Mouse (Mus musculus): Measurements from ENCODE around the gene Crat.
A peak's percentile ranks its signal among the peaks of the same experiment; 100 is the strongest.

The Crat gene

DNA sequence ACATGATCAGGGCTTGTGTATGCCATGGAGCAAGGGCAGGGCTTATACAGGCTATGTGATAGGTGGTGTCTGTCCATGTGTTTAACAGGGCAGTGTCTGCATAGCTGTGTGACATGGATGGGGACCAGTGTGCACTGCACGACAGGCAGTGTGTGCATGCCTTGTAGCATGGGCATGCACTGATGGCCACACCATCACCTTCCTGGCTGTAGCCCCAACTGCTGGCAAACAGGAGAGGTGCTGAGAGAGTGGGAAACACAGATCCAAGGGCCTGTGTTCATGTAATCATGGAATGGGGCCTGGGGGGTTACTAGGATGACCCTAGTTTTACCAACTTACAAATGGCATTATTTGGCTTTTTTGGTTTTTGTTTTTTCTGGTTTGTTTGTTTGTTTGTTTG is 11.7 kb downstream of the Crat start:
- no peak for DNase-seq (ENCODE audit: low read depth)

DNA sequence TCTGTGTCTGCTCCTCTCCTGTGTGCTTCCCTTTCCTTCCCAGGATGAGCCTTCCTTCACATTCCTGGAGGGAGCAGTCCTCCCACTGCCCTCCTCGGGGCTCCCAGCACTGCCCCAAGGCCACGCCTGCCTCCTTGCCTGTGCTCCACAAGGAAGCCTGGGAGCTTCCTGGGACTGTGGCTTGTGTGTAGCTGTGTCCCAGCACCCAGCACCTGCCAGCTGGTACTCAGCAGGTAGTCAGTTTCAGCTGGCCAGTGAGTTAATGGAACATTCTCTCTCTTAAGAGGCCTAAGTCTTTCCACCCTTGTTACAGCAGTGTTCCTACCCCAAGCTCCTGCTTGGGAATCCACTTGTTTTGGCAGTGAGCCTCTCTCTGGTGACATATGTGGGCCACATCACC is 12.8 kb downstream of the Crat start:
- no peak for DNase-seq (ENCODE audit: low read depth)

- DNase-seq (ENCODE audit: low read depth): no peak
Measured at GRCm38 (mm10) chr2:30402351-30402826, 13.2 kb downstream of the Crat start.

- DNase-seq (ENCODE audit: low read depth): no peak
Measured at GRCm38 (mm10) chr2:30401581-30401980, 14.0 kb downstream of the Crat start.

- no peak for DNase-seq (ENCODE audit: low read depth)
Measured at GRCm38 (mm10) chr2:30399191-30400171, 16.1 kb downstream of the Crat start.

- DNase-seq (ENCODE audit: low read depth): no peak
Measured at GRCm38 (mm10) chr2:30397986-30398512, 17.6 kb downstream of the Crat start.

GRCm38 (mm10) chr2:30396246-30396645 is 19.4 kb downstream of the Crat start:
- no peak for DNase-seq (ENCODE audit: low read depth)

GRCm38 (mm10) chr2:30395757-30396156 is 19.9 kb downstream of the Crat start:
- no peak for DNase-seq (ENCODE audit: low read depth)

GRCm38 (mm10) chr2:30393370-30393656 is 22.3 kb downstream of the Crat start:
- peak; percentile 21 for DNase-seq (ENCODE audit: low read depth)

DNA sequence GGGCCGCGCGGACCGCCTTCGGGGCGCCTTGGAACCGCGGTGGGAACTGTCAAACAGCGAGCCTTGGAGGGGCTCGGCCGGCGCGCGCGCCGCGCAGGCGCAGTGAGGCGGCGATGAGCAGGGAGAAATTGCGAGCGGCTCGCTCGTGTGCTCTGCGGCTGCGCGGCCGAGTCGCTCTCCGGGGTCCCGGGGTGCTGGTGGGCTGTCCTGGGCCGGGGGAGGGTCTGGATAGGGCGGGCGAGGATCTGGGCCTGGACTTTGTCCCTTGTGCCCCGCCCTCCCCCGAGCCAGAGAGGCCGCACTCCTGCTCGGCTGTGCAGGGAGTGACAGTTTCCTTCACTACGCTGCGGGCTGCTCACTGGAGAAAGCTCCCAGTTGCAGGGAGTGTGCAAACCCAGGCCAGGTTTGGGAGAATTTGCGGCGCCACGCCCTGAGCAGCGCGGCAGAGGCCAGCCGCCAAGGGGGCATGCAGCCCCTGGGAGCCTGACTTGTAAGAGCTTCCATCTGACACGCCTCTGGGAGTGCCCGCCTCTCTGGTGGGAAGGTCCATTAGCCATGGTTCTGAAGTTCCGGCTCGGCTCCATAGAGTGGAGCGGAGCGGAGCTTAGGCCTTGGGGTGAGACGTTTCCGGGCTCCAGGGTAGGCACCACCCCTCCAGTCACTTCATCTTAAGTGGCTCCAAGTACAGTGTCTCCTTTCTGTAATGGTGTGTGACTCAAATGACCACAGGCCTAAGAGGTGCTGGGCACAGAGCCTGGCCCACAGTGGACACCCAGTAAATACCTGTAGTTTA is 22.8 kb downstream of the Crat start:
- no peak for DNase-seq (ENCODE audit: low read depth)

- DNase-seq (ENCODE audit: low read depth): peak; percentile 98
Measured at GRCm38 (mm10) chr2:30392114-30392576, 23.5 kb downstream of the Crat start, which contains the start of gene Dolpp1. Gene Dolpp1 (plus strand): TSS chr2:30392254.

GRCm38 (mm10) chr2:30389000-30389399 is 26.6 kb downstream of the Crat start:
- DNase-seq (ENCODE audit: low read depth): no peak

- no peak for DNase-seq (ENCODE audit: low read depth)
Measured at GRCm38 (mm10) chr2:30386913-30387312, 28.7 kb downstream of the Crat start.

DNA sequence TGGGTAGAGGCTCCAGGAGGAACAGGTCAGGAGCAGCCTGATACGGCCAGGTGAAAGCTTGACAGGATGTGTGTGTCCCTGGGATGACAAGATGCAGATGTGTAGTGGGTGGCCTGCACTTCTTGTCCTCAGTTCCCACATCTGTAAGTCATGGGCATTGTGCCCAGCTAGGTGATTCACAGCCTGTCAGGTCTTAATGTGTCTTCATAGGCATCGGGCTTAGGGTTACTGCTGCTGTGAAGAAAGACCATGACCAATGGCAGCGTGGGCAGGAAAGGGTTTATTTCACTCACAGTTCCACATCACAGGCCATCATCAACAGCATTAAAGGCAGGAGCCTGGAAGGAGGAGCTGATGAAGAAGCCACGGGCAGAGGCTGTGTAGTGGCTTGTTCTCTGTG is 30.0 kb downstream of the Crat start:
- DNase-seq (ENCODE audit: low read depth): no peak

- DNase-seq (ENCODE audit: low read depth): no peak
Measured at GRCm38 (mm10) chr2:30384814-30385213, 30.8 kb downstream of the Crat start.

- DNase-seq (ENCODE audit: low read depth): no peak
Measured at GRCm38 (mm10) chr2:30381377-30381725, 34.3 kb downstream of the Crat start.

DNA sequence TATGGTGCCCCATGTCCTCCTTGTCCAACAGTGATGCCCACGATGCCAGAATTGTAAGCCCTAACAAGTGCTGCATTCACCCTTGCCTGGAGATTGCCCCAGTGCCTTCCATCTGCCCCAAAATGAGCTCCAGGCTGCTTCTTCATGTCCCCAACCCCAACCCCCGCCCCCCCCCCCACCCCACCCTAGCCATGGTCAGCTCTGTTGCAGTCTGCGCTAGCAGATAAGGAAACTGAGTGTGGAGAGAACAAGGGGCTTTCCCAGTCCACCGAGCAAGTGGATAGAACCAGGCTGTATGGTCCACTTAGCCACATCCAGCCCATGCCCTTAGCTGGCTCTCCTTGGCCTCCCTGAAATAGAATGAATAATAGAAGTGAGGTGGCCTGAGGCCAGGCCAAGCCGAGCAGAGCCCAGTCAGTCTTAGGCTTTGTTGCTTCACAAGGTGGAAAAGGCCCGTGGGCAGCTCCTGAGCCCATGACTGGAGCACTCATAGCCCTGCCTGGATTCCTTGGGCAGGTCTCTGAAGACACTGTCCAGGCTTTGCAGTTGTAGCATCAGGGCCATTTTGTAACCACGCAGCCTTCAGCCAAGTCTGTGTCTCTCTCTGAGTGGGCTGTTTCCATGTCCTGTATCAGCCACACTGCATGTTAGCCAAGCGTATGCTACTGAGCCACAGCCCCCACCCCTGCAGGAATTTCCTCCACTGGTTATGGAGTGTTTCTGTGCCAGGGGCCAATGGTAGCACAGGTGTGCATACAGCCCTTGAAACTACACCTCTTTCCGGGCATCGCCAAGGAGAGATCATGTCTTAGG is 34.8 kb downstream of the Crat start:
- DNase-seq (ENCODE audit: low read depth): no peak

DNA sequence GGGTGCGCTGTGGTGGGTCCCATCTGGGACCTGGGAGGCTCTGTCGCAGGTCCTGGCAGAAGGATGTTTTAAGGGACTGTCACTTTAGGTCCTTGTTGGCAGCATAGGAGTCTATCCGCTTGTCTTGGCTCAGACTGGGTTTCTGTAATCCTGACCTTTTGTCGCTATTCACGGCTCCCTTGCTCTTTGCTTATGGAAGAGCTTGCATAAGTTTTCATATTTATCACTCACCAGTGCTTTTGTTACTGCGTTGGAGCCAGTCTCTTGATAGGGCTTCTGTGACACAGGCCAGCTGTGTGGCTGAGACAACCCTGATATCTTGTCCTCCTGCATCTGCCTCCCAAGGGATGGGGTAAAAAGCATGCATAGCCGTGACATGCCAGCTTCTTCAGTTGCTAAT is 36.3 kb downstream of the Crat start:
- no peak for DNase-seq (ENCODE audit: low read depth)

GRCm38 (mm10) chr2:30377721-30378120 is 37.9 kb downstream of the Crat start:
- DNase-seq (ENCODE audit: low read depth): no peak

DNA sequence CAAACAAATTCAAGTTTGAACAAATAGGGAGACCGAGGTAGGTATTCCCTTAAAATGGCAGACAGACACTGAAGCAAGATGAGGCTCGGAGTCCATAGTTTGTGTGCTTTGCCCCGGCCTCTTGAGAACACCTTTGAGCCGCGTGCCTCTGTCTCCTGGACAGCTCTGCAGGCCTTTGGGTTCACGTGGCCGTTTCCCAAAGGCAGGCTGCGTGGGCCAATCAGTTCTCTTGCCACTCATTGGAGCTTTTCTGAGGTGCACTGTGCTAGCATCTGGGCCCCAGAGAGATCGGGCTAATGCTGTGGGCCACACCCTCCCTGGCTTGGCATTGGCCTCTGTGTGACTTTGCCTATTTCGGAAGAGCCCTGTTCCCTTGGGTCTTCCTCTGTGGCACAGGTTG is 39.7 kb downstream of the Crat start:
- DNase-seq (ENCODE audit: low read depth): no peak

GRCm38 (mm10) chr2:30372726-30373125 is 42.9 kb downstream of the Crat start:
- DNase-seq (ENCODE audit: low read depth): no peak

DNA sequence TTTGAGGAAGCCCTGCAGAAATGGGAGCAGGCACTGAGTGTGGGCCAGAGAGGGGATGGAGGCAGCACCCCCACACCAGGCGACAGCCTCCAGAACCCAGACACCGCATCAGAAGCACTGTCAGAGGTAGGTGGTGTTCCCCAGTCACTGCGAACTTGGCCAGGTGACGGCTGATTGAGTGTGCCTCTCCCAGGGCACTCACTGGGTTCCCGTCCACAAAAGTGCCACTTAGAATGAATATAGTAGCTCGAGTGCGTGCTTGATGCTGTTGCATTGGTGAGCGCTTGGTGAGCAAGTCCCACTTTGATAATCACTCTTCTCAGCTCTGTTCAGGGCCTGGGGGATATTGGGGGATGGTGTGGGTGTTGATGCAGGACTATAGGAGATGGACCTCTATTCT is 44.1 kb downstream of the Crat start:
- no peak for DNase-seq (ENCODE audit: low read depth)

Data from naive thymus-derived CD4-positive, alpha-beta T cell, adult 2 months (primary cell).